Comparison of ENCODE assay signal across 20 mouse cellular contexts in the genomic region with DNA sequence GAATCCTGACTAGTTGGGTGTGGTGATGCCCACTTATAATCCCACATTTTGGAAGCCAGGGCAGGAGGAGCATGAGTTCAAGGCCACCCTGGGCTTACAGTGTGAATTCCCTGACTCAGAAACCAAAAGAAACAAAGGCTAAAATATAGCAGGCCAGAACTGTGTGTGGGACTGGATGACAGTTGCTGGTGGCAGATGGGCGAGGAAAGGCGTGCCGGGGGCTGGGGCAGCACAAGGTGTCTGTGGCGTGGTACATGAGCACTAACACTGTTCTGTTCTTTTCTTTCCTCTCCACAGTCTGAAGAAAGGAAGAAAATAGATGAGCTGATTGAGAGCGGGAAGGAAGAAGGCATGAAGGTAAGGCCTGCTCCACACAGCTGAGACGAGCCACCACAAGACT. TPM values are rescaled to one million over a fixed set of nuclear protein-coding genes. Genes with fewer than 3 reads are reported as not detected.
A peak's percentile ranks its signal among the peaks of the same experiment; 100 is the strongest.
DNase-seq lines count a peak whose midpoint lies in the region; TF ChIP-seq lines count a peak whose summit lies in the region.
"Had no signal": no experiment of that assay in that cellular context is flagged by ENCODE, and none has a peak within 500 bp of the region (broad histone marks: within the 10 kb centered on the region; RNA-seq: fewer than 3 reads in every experiment).

No protein-coding gene starts in this region.

- H3K4me3 ChIP-seq in left cerebral cortex, adult 2 months: no peak overlapping the region
- H3K4me3 ChIP-seq: embryonic facial prominence, embryonic 13.5 days; embryonic facial prominence, embryonic 15.5 days; erythroblast, embryonic 14.5 days; forebrain, embryonic 10.5 days; forebrain, embryonic 12.5 days had no signal

- intact Hi-C loops in left cerebral cortex, adult 2 months (cut with DNase I): no loop called here

- TF ChIP-seq CTCF in left cerebral cortex, adult 2 months (IDR thresholded peaks at IDR 0.05): no peak

- DNase-seq in left cerebral cortex, adult 2 months (ENCODE audit: extremely low spot score in 1 of 2, low spot score in 2 of 2): no peak
- DNase-seq in left cerebral cortex, adult 11 months (ENCODE audit: low spot score): no peak
- DNase-seq in right cerebral cortex, adult 18-20 months: peak; percentile 65
- no peak for DNase-seq in right cerebral cortex, postnatal 10 days (ENCODE audit: low spot score in 2 of 2)
- DNase-seq in brain, adult 2 months (ENCODE audit: low read depth, low spot score): peak; percentile 53
- DNase-seq in cerebellum, postnatal 4 days (ENCODE audit: low spot score in 2 of 2): no peak
- DNase-seq: adrenal gland, adult 2 months; adrenal gland, postnatal 10 days; adrenal gland, postnatal 25 days; cerebellum, adult 11-12 months; cerebellum, adult 2 months; cerebellum, adult 9-10 months; cerebellum, postnatal 10 days; cerebellum, postnatal 25 days; embryo, embryonic 11 days had no signal

- H3K27ac ChIP-seq in left cerebral cortex, adult 2 months: peak overlapping the region; percentile 28; the same call in 1 of the 2 replicates
- H3K27ac ChIP-seq: embryonic facial prominence, embryonic 13.5 days; embryonic facial prominence, embryonic 15.5 days; forebrain, embryonic 10.5 days; forebrain, embryonic 12.5 days had no signal

RNA-seq across cellular contexts. Expression of a gene that starts 17.0 kb away (rescaled TPM):
- 10 to 100 TPM; 60.9 to 74.6 TPM for total RNA-seq in left cerebral cortex, adult 2 months (2021)

RNA-seq across cellular contexts. Expression of a gene that starts 21.4 kb away (rescaled TPM):
- total RNA-seq in left cerebral cortex, adult 2 months (2021): 10 to 100 TPM; 17.9 to 21.0 TPM

RNA-seq across cellular contexts. Expression of a gene that starts 26.2 kb away (rescaled TPM):
- 10 to 100 TPM; 19.9 to 20.8 TPM for total RNA-seq in left cerebral cortex, adult 2 months (2021)

RNA-seq across cellular contexts. Expression of a gene that starts 31.0 kb away (rescaled TPM):
- total RNA-seq in left cerebral cortex, adult 2 months (2021): 100 to 1,000 TPM; 180 to 185 TPM

Comparison
In these comparisons a context has a peak if more than half of its experiments do, and no peak if none do; other contexts are left out.
1. DNase-seq: peak in right cerebral cortex, adult 18-20 months (single experiment) and brain, adult 2 months (single experiment); none in left cerebral cortex, adult 2 months (0 of 2), left cerebral cortex, adult 11 months (single experiment), right cerebral cortex, postnatal 10 days (0 of 2) and cerebellum, postnatal 4 days (0 of 2).